8 mouse cellular contexts compared by ENCODE assay signal in genomic region chr2:92430723-92431541, GRCm38 (mm10). TPM values are rescaled to one million over a fixed set of nuclear protein-coding genes. Genes with fewer than 3 reads are reported as not detected.
DNase-seq lines count a peak whose midpoint lies in the region; ATAC-seq lines count a peak whose summit lies in the region.

No protein-coding gene starts in this region.

- no peak overlapping the region for H3K9ac ChIP-seq in intestine, embryonic 15.5 days
- 0 out of 2 replicates have a peak overlapping the region, but pooled peaks have one; percentile 7 for H3K9ac ChIP-seq in limb, embryonic 15.5 days
- peak overlapping the region; percentile 87 for H3K9ac ChIP-seq in midbrain, embryonic 16.5 days (ENCODE audit: low read depth, low read length)

- peak overlapping the region; percentile 83 for H3K4me2 ChIP-seq in intestine, embryonic 15.5 days (replicated peaks)
- peak overlapping the region; percentile 83 for H3K4me2 ChIP-seq in limb, embryonic 15.5 days
- H3K4me2 ChIP-seq in midbrain, embryonic 16.5 days (ENCODE audit: low read length), result peak overlapping the region; percentile 93

- peak; percentile 61 to 77 for DNase-seq in layer of hippocampus, adult 18-20 months (ENCODE audit: low spot score in 2 of 2)
- no peak for DNase-seq in layer of hippocampus, postnatal 36 days
- peak; percentile 73 to 77 for DNase-seq in cerebellum, postnatal 14 days
- peak; percentile 77 for DNase-seq in gastrocnemius, postnatal 14 days
- peak; percentile 51 for DNase-seq in yolk sac, embryonic 10.5 days (ENCODE audit: low spot score)

- peak; percentile 16; the same call in 1 of the 2 replicates for ATAC-seq in intestine, embryonic 15.5 days
- ATAC-seq in limb, embryonic 15.5 days (ENCODE audit: insufficient number of reproducible peaks, low FRiP score, low TSS enrichment, low read depth), result no peak
- ATAC-seq in midbrain, embryonic 16.5 days, result peak; percentile 18

- peaks cover 44% of the 10 kb centered on the region for H3K4me1 ChIP-seq in intestine, embryonic 15.5 days (replicated peaks)
- H3K4me1 ChIP-seq in limb, embryonic 15.5 days, result peaks cover 74% of the 10 kb centered on the region
- H3K4me1 ChIP-seq in midbrain, embryonic 16.5 days (ENCODE audit: control insufficient read depth, insufficient read depth, low read length), result peaks cover 47% of the 10 kb centered on the region

- intact Hi-C loops in gastrocnemius, postnatal 14 days (cut with DNase I; ENCODE audit: low total_unique reads), result no loop called here

- WGBS in intestine, embryonic 15.5 days, result 61% methylated on average over 21 of the region's 21 CpGs
- WGBS in limb, embryonic 15.5 days, result 63% methylated on average over 21 of the region's 21 CpGs
- 42% methylated on average over 21 of the region's 21 CpGs for WGBS in midbrain, embryonic 16.5 days

- H3K36me3 ChIP-seq in intestine, embryonic 15.5 days, result no peaks in the 10 kb centered on the region
- H3K36me3 ChIP-seq in limb, embryonic 15.5 days, result 0 out of 2 replicates have a peak, but pooled peaks cover 2% of the 10 kb centered on the region
- H3K36me3 ChIP-seq in midbrain, embryonic 16.5 days (ENCODE audit: control insufficient read depth, insufficient read depth, low read length), result no peaks in the 10 kb centered on the region; the same call in 1 of the 2 replicates

- H3K27me3 ChIP-seq in intestine, embryonic 15.5 days (replicated peaks), result no peaks in the 10 kb centered on the region
- H3K27me3 ChIP-seq in limb, embryonic 15.5 days, result no peaks in the 10 kb centered on the region
- H3K27me3 ChIP-seq in midbrain, embryonic 16.5 days (ENCODE audit: control insufficient read depth, insufficient read depth, low read depth, low read length), result no peaks in the 10 kb centered on the region

- peak overlapping the region; percentile 84 for H3K4me3 ChIP-seq in intestine, embryonic 15.5 days (replicated peaks)
- peak overlapping the region; percentile 64 for H3K4me3 ChIP-seq in limb, embryonic 15.5 days
- peak overlapping the region; percentile 82 for H3K4me3 ChIP-seq in midbrain, embryonic 16.5 days (ENCODE audit: low read depth, low read length)

- no peaks in the 10 kb centered on the region for H3K9me3 ChIP-seq in intestine, embryonic 15.5 days
- H3K9me3 ChIP-seq in limb, embryonic 15.5 days, result no peaks in the 10 kb centered on the region
- H3K9me3 ChIP-seq in midbrain, embryonic 16.5 days (replicated peaks; ENCODE audit: control insufficient read depth, low read length, poor library complexity, severe bottlenecking), result no peaks in the 10 kb centered on the region

- H3K27ac ChIP-seq in intestine, embryonic 15.5 days, result no peak overlapping the region
- H3K27ac ChIP-seq in limb, embryonic 15.5 days, result peak overlapping the region; percentile 79
- H3K27ac ChIP-seq in midbrain, embryonic 16.5 days (ENCODE audit: low read length), result peak overlapping the region; percentile 84

RNA-seq across cellular contexts. Expression of gene Cry2, which starts 2.9 kb away (rescaled TPM):
- total RNA-seq in layer of hippocampus, adult 18-20 months (2021), result 100 to 1,000 TPM in 1 of 2 experiments, 10 to 100 TPM in 1; 99.0 to 111 TPM
- total RNA-seq in layer of hippocampus, postnatal 36 days (2021), result 100 to 1,000 TPM in 1 of 2 experiments, 10 to 100 TPM in 1; 93.7 to 101 TPM
- total RNA-seq in gastrocnemius, postnatal 14 days (2021), result 10 to 100 TPM; 22.7 to 27.3 TPM
- 14.5 and 15.8 TPM in 2 replicates for polyA plus RNA-seq in intestine, embryonic 15.5 days (2015; fragmentation: Nextera tagmentation; extraction: Ambion mirVana)
- 40.3 and 41.5 TPM in 2 replicates for polyA plus RNA-seq in limb, embryonic 15.5 days (2015; fragmentation: Nextera tagmentation; extraction: Ambion mirVana)
- polyA plus RNA-seq in midbrain, embryonic 16.5 days (2015; fragmentation: Nextera tagmentation; extraction: Ambion mirVana), result 51.6 and 53.4 TPM in 2 replicates

RNA-seq across cellular contexts. Expression of gene Slc35c1, which starts 29.4 kb away (rescaled TPM):
- total RNA-seq in layer of hippocampus, adult 18-20 months (2021), result 10 to 100 TPM; 13.6 to 14.1 TPM
- 10 to 100 TPM; 13.3 to 14.5 TPM for total RNA-seq in layer of hippocampus, postnatal 36 days (2021)
- total RNA-seq in gastrocnemius, postnatal 14 days (2021), result 1 to 10 TPM; 4.4 to 6.4 TPM
- polyA plus RNA-seq in intestine, embryonic 15.5 days (2015; fragmentation: Nextera tagmentation; extraction: Ambion mirVana), result 37.3 and 44.5 TPM in 2 replicates
- 14.8 and 15.6 TPM in 2 replicates for polyA plus RNA-seq in limb, embryonic 15.5 days (2015; fragmentation: Nextera tagmentation; extraction: Ambion mirVana)
- polyA plus RNA-seq in midbrain, embryonic 16.5 days (2015; fragmentation: Nextera tagmentation; extraction: Ambion mirVana), result 16.1 and 17.9 TPM in 2 replicates

RNA-seq across cellular contexts. Expression of gene Mapk8ip1, which starts 29.9 kb away (rescaled TPM):
- total RNA-seq in layer of hippocampus, adult 18-20 months (2021), result 100 to 1,000 TPM; 350 to 365 TPM
- total RNA-seq in layer of hippocampus, postnatal 36 days (2021), result 100 to 1,000 TPM; 336 to 345 TPM
- total RNA-seq in gastrocnemius, postnatal 14 days (2021), result 10 to 100 TPM; 13.6 to 24.3 TPM
- polyA plus RNA-seq in intestine, embryonic 15.5 days (2015; fragmentation: Nextera tagmentation; extraction: Ambion mirVana), result 19.4 and 21.3 TPM in 2 replicates
- polyA plus RNA-seq in limb, embryonic 15.5 days (2015; fragmentation: Nextera tagmentation; extraction: Ambion mirVana), result 23.8 and 27.0 TPM in 2 replicates
- polyA plus RNA-seq in midbrain, embryonic 16.5 days (2015; fragmentation: Nextera tagmentation; extraction: Ambion mirVana), result 126 and 129 TPM in 2 replicates

RNA-seq across cellular contexts. Expression of gene 1700029I15Rik, which starts 48.6 kb away (rescaled TPM):
- 1 to 10 TPM; 3.7 to 6.2 TPM for total RNA-seq in layer of hippocampus, adult 18-20 months (2021)
- total RNA-seq in layer of hippocampus, postnatal 36 days (2021), result 1 to 10 TPM; 3.8 to 6.4 TPM
- under 1 TPM; 0.66 to 0.86 TPM for total RNA-seq in gastrocnemius, postnatal 14 days (2021)
- polyA plus RNA-seq in intestine, embryonic 15.5 days (2015; fragmentation: Nextera tagmentation; extraction: Ambion mirVana), result 2.9 and 3.0 TPM in 2 replicates
- 3.5 TPM in 2 replicates for polyA plus RNA-seq in limb, embryonic 15.5 days (2015; fragmentation: Nextera tagmentation; extraction: Ambion mirVana)
- polyA plus RNA-seq in midbrain, embryonic 16.5 days (2015; fragmentation: Nextera tagmentation; extraction: Ambion mirVana), result 6.1 and 9.5 TPM in 2 replicates

RNA-seq across cellular contexts. Expression of gene Large2, which starts 56.3 kb away (rescaled TPM):
- under 1 TPM; 0.20 to 0.86 TPM for total RNA-seq in layer of hippocampus, adult 18-20 months (2021)
- under 1 TPM in 1 of 2 experiments, not detected in 1; 0.81 TPM for total RNA-seq in layer of hippocampus, postnatal 36 days (2021)
- under 1 TPM in 1 of 2 experiments, not detected in 1; 0.41 TPM for total RNA-seq in gastrocnemius, postnatal 14 days (2021)
- polyA plus RNA-seq in intestine, embryonic 15.5 days (2015; fragmentation: Nextera tagmentation; extraction: Ambion mirVana), result 10.0 and 11.8 TPM in 2 replicates
- 17.6 and 18.4 TPM in 2 replicates for polyA plus RNA-seq in limb, embryonic 15.5 days (2015; fragmentation: Nextera tagmentation; extraction: Ambion mirVana)
- 1.9 and 2.0 TPM in 2 replicates for polyA plus RNA-seq in midbrain, embryonic 16.5 days (2015; fragmentation: Nextera tagmentation; extraction: Ambion mirVana)

Comparison
In these comparisons a context has a peak if more than half of its experiments do, and no peak if none do; other contexts are left out.
1. DNase-seq: peak in layer of hippocampus, adult 18-20 months (2 of 2), cerebellum, postnatal 14 days (2 of 2), gastrocnemius, postnatal 14 days (single experiment) and yolk sac, embryonic 10.5 days (single experiment); none in layer of hippocampus, postnatal 36 days (0 of 2).
2. RNA of gene Mapk8ip1, which starts 29.9 kb away (total RNA-seq): 350 to 365 TPM in layer of hippocampus, adult 18-20 months and 336 to 345 TPM in layer of hippocampus, postnatal 36 days; 13.6 to 24.3 TPM in gastrocnemius, postnatal 14 days; every median in the first group is over 10 times any median in the second.
3. Peak in every context shown above with its lines, with median percentiles within 50 percentile points of each other: H3K4me2 ChIP-seq and H3K4me3 ChIP-seq.